Mouse (Mus musculus) duodenum, adult 2 months (tissue): ENCODE data around the gene Nuak1. TPM values are rescaled to one million over a fixed set of nuclear protein-coding genes. Genes with fewer than 3 reads are reported as not detected.

ENCODE experiments used
- polyA plus RNA-seq: library from polyadenylated mRNA; depleted of rRNA; stranded (reverse); fragments of >200 nt; gene quantifications from 2 replicates; pipeline ENCODE4 v1.2.3, GENCODE M21; 2012; ENCODE audit warnings: low replicate concordance; rRNA removed

Nuak1 gene
- polyA plus RNA-seq = 1.2 and 2.0 TPM in 2 replicates

DNA sequence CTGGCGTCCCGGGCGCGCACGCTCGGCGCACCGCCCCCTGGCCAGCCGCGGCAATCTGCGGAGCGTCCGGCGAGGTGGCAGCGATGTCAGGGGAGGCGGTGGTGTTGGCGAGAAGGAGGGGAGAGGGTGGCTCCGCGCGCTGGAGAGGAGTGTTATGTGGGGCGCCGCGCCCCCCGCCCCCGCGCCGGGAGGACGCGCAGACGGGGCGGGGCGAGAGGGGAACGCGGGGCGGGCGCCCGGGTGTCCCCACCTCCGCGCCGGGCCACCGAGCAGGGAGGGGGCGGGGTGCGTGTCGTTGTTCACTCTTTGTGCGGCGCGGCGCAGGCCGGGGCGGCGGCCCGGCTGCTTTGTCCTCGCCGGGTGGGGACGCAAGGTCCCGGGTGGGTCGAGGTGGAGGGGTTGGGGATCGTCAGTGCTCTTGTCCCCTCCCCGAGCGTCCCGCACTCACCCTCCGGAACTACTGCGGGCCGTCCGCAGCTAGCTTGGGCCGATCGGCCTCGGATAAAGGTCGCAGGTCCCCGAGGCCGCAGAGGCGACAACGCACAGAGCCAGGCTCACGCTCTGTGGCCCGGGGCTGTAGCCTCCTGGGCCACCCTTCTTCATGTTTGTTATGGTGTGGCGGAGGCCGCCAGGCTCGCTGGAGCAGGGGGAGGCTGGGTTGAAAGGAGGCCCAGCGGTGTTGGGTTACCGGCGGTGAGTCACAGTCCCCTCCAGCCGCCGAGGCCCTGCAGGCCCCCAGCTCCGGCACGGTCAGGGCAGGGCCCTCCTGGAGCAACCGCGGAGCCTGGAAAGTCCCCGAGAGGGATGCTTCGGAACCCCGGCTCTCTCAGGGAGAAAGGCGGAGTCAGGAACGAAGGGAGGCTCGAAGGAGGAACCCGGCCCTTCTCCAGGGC lies at the start of gene Nuak1:
Nuak1 (minus strand) TSS at position 57 of the 893 bp plus-strand sequence.

Other genes starting within 250 kb of the Nuak1 start
- gene Ckap4, start 93.5 kb upstream of the Nuak1 start, polyA plus RNA-seq = 8.3 and 14.4 TPM in 2 replicates
- 6.9 and 18.0 TPM in 2 replicates for gene Tcp11l2, start 136.0 kb upstream of the Nuak1 start, polyA plus RNA-seq
- 0.76 and 0.96 TPM in 2 replicates for gene Polr3b, start 181.7 kb upstream of the Nuak1 start, polyA plus RNA-seq